Mouse (Mus musculus) lung, embryonic 14.5 days (tissue): ENCODE measurements around the gene Zfp189. TPM values are rescaled to one million over a fixed set of nuclear protein-coding genes. Genes with fewer than 3 reads are reported as not detected.
"Not testable (repeated sequence)": the region's sequence is repeated elsewhere in the genome, so short reads cannot be mapped to it uniquely, and the experiment has no call there.

Experiments used
- ATAC-seq: fragments of 200-750 bp; cut with Nextera tagmentation; 2 replicates; pipeline ENCODE4 v1.8.0; 2017; ENCODE audit warnings: mild to moderate bottlenecking, moderate TSS enrichment, moderate library complexity; ENCODE audit not compliant: insufficient read depth
- DNase-seq: peaks from one replicate; pipeline ENCODE4 v3.0.0-alpha.2; 2015
- H3K27ac ChIP-seq: fragments of 300-500 bp; sonication (generic); 2 replicates; pipeline ENCODE4 v1.5.1; 2014; ENCODE audit warnings: low read depth, mild to moderate bottlenecking, moderate library complexity
- H3K27me3 ChIP-seq: fragments of 300-500 bp; sonication (generic); 2 replicates; pipeline ENCODE4 v1.6.1; 2014; ENCODE audit warnings: low read length, control low read depth; ENCODE audit not compliant: insufficient read depth
- H3K36me3 ChIP-seq: fragments of 300-500 bp; sonication (generic); 2 replicates; pipeline ENCODE4 v1.6.1; 2014; ENCODE audit warnings: control low read depth; ENCODE audit not compliant: insufficient read depth
- H3K4me1 ChIP-seq: fragments of 300-500 bp; sonication (generic); 2 replicates; pipeline ENCODE4 v1.6.1; 2014; ENCODE audit warnings: antibody characterized with exemption, control low read depth; ENCODE audit not compliant: insufficient read depth
- H3K4me2 ChIP-seq: fragments of 300-500 bp; sonication (generic); 2 replicates; pipeline ENCODE4 v1.6.1; 2014; ENCODE audit warnings: mild to moderate bottlenecking
- H3K4me3 ChIP-seq: fragments of 300-500 bp; sonication (generic); 2 replicates; pipeline ENCODE4 v1.5.1; 2014; ENCODE audit warnings: low read depth, low read length
- H3K9ac ChIP-seq: fragments of 300-500 bp; sonication (generic); 2 replicates; pipeline ENCODE4 v1.6.1; 2014
- H3K9me3 ChIP-seq: fragments of 300-500 bp; sonication (generic); 2 replicates; pipeline ENCODE4 v1.6.1; 2016; ENCODE audit warnings: low read depth, low read length, control low read depth
- CTCF ChIP-seq: IDR thresholded peaks from 2 replicates; pipeline ENCODE4 v1.5.1; 2016; ENCODE audit warnings: antibody characterized with exemption, low read depth
- WGBS: fragments of 180-500 bp; shearing (Covaris S2); extraction: QIAGEN DNeasy Blood & Tissue Kit; methylation state at CpG from one replicate; pipeline ENCODE4 v1.1.7; 2014; 5-methylcytosine and 5-hydroxymethylcytosine counted together
- polyA plus RNA-seq: library from polyadenylated mRNA; unstranded; fragments of >200 nt; fragmentation: Nextera tagmentation; extraction: Ambion mirVana; gene quantifications from 2 replicates; pipeline ENCODE4 v1.2.1, GENCODE M21; 2014

The Zfp189 gene
- polyA plus RNA-seq: 8.6 and 9.4 TPM in 2 replicates

- H3K9ac ChIP-seq: peak within 1 kb of the TSS; percentile 83
- TF ChIP-seq CTCF: no peak
- H3K4me3 ChIP-seq: peak within 1 kb of the TSS; percentile 72
- peak within 1 kb of the TSS; percentile 69 for H3K27ac ChIP-seq
- peak; percentile 100 for ATAC-seq
- peaks cover 10% of the 10 kb centered on the region for H3K36me3 ChIP-seq
- no peaks in the 10 kb centered on the region for H3K4me1 ChIP-seq
- no peaks in the 10 kb centered on the region for H3K27me3 ChIP-seq
- WGBS: under 1% methylated on average over 41 of the region's 41 CpGs
- H3K4me2 ChIP-seq: peak within 1 kb of the TSS; percentile 74
- H3K9me3 ChIP-seq: no peaks in the 10 kb centered on the region
- peak; percentile 99 for DNase-seq
Measured at GRCm38 (mm10) chr4:49520572-49521340, at the start of gene Zfp189, which contains the start of gene Mrpl50. TSS of gene Zfp189 (plus strand) at chr4:49521176. TSS of gene Mrpl50 (minus strand) at chr4:49521093.

DNA sequence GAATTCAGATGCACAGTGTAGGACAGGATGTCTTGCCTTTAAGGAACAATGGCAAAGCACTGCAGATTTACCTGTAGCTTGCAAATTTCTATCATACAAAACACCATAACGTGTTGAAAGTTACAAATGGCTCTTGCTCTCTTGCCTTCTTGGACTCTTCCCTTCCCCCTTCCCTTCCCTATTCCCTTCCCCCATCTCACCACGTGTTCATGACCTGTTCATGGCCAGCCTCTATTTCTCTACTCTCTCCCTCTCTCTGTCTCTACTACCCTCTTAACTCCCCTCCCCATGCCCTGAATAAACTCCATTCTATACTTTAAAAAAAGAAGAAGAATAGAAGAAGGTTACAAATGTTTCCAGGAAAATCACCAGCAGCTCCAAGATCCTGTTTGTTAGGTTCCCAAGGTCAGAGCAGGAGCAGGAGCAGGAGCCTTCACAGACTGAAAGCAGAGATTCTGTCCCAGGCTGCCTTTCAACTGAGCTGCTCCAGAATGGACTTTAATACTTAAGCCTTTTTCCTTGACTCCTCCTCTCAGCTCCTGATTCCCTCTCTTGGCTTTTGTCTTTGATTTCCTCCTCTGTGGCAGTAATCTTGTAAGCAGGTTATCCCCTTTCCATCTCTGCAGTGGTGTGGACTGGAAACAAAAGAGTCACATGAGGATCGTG is 47.4 kb upstream of the Zfp189 start, which contains the start of gene Acnat1:
Gene Acnat1, minus strand, starts transcription at position 478 of the 666 bp plus-strand sequence.
- DNase-seq (no peak), ATAC-seq (no peak)
- Histone ChIP-seq H3K27ac (no peak within 1 kb of the TSS), H3K9me3 (no peaks in the 10 kb centered on the region), H3K27me3 (no peaks in the 10 kb centered on the region), H3K4me3 (no peak within 1 kb of the TSS), H3K4me2 (no peak within 1 kb of the TSS), H3K9ac (no peak within 1 kb of the TSS), H3K36me3 (no peaks in the 10 kb centered on the region), H3K4me1 (no peaks in the 10 kb centered on the region)
- no peak for TF ChIP-seq CTCF
- 38% methylated on average over 3 of the region's 3 CpGs for WGBS

- Histone ChIP-seq H3K27ac (no peak overlapping the region), H3K4me3 (no peak overlapping the region), H3K4me1 (no peaks in the 10 kb centered on the region), H3K27me3 (no peaks in the 10 kb centered on the region), H3K9ac (no peak overlapping the region), H3K9me3 (no peaks in the 10 kb centered on the region), H3K36me3 (no peaks in the 10 kb centered on the region), H3K4me2 (no peak overlapping the region)
- TF ChIP-seq CTCF: no peak
- DNase-seq: no peak
- ATAC-seq: no peak
Measured at GRCm38 (mm10) chr4:49474583-49474982, 46.4 kb upstream of the Zfp189 start.

GRCm38 (mm10) chr4:49478118-49478877 is 42.7 kb upstream of the Zfp189 start:
- H3K4me1 ChIP-seq: no peaks in the 10 kb centered on the region
- no peak for TF ChIP-seq CTCF
- no peak overlapping the region for H3K9ac ChIP-seq
- H3K9me3 ChIP-seq: no peaks in the 10 kb centered on the region
- peak overlapping the region; percentile 57 for H3K4me2 ChIP-seq
- 18% methylated on average over 19 of the region's 19 CpGs for WGBS
- peak overlapping the region; percentile 21; the same call in 1 of the 2 replicates for H3K4me3 ChIP-seq
- DNase-seq (peak; percentile 65), ATAC-seq (peak; percentile 75)
- H3K27me3 ChIP-seq: no peaks in the 10 kb centered on the region
- H3K36me3 ChIP-seq: no peaks in the 10 kb centered on the region
- H3K27ac ChIP-seq: no peak overlapping the region

- not testable (repeated sequence) for ATAC-seq, H3K4me1 ChIP-seq, H3K4me3 ChIP-seq, H3K9ac ChIP-seq, H3K9me3 ChIP-seq, H3K27me3 ChIP-seq, H3K36me3 ChIP-seq, H3K27ac ChIP-seq
- H3K4me2 ChIP-seq: peak overlapping the region; percentile 12; the same call in 1 of the 2 replicates
- 27% methylated on average over 2 of the region's 2 CpGs for WGBS
- peak; percentile 15 for DNase-seq
Measured at GRCm38 (mm10) chr4:49479035-49479434, 41.9 kb upstream of the Zfp189 start.

DNA sequence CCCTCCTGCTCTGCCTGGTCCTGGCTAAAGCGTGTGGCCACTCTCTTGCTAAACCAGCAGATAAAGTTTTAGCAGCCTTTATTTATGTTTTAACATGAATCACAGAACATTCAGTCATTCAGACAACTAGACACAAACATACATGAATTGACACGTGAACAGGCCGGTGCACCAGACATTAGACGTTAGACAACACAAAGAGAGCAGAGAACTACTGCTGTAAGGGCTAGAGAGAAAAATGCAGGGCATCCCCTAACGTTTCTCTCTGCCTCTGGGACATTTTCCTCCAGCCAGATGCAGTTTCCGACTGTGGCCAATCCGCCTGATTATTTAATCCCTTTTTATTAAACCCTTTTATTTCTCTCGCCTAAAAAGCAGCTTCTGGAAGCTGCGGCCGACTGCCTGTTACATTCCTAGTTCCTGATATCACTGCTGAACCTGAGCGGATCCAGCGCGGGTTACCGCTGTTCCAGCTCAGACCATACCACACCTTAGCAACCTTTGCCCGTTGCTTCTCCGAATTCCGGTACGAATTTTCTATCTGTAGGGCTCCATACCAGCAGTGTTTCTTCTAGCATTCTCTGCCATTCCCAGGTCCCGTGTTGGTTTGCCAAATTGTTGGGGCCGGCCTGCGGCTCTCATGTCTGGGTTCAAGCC is 40.7 kb upstream of the Zfp189 start:
- Histone ChIP-seq H3K27me3 (no peaks in the 10 kb centered on the region), H3K36me3 (no peaks in the 10 kb centered on the region), H3K9ac (no peak overlapping the region), H3K4me2 (peak overlapping the region; percentile 54), H3K4me3 (peak overlapping the region; percentile 24), H3K27ac (peak overlapping the region; percentile 60), H3K4me1 (no peaks in the 10 kb centered on the region), H3K9me3 (no peaks in the 10 kb centered on the region)
- DNase-seq (peak; percentile 14), ATAC-seq (peak; percentile 58; the same call in 1 of the 2 replicates)
- 10% methylated on average over 21 of the region's 21 CpGs for WGBS
- TF ChIP-seq CTCF: no peak
